Mouse (Mus musculus) C2C12 (cell line): ENCODE data around the gene Akr1b7. TPM values are rescaled to one million over a fixed set of nuclear protein-coding genes. Genes with fewer than 3 reads are reported as not detected.
A peak's percentile ranks its signal among the peaks of the same experiment; 100 is the strongest.

Experiments used
- H3K27me3 ChIP-seq: one replicate; pipeline ENCODE4 v1.6.1; 2011; ENCODE audit not compliant: control insufficient read depth, insufficient read depth, insufficient read length
- H3K36me3 ChIP-seq: one replicate; pipeline ENCODE4 v1.6.1; 2011; ENCODE audit not compliant: control insufficient read depth, insufficient read depth
- H3K4me3 ChIP-seq: one replicate; pipeline ENCODE4 v1.5.1; 2011; ENCODE audit warnings: mild to moderate bottlenecking, control low read depth; ENCODE audit not compliant: poor library complexity, insufficient read depth, severe bottlenecking
- H3K79me2 ChIP-seq: one replicate; pipeline ENCODE4 v1.6.1; 2011; ENCODE audit not compliant: control insufficient read depth, insufficient read depth
- H3K79me3 ChIP-seq: one replicate; pipeline ENCODE4 v1.6.1; 2011; ENCODE audit warnings: low read depth, control low read depth
- H3ac ChIP-seq: one replicate; pipeline ENCODE3; 2011; ENCODE audit warnings: low read depth; ENCODE audit not compliant: control insufficient read depth, insufficient read length
- CEBPB ChIP-seq: IDR thresholded peaks from one replicate; pipeline ENCODE4 v1.6.1; 2011; ENCODE audit warnings: low read depth, mild to moderate bottlenecking, control low read depth, moderate library complexity
- CTCF ChIP-seq: IDR thresholded peaks from one replicate; pipeline ENCODE4 v1.5.1; 2011; ENCODE audit not compliant: control insufficient read depth, insufficient read depth, insufficient read length
- FOSL1 ChIP-seq: IDR thresholded peaks from one replicate; pipeline ENCODE4 v1.8.0; 2011; ENCODE audit warnings: mild to moderate bottlenecking, low read length; ENCODE audit not compliant: poor library complexity, insufficient read depth, severe bottlenecking
- MAX ChIP-seq: IDR thresholded peaks from one replicate; pipeline ENCODE4 v1.6.1; 2011; ENCODE audit warnings: mild to moderate bottlenecking, control low read depth
- MYOD1 ChIP-seq: IDR thresholded peaks from one replicate; pipeline ENCODE4 v1.6.1; 2011; ENCODE audit warnings: low read depth; ENCODE audit not compliant: control insufficient read depth, insufficient read length
- MYOG ChIP-seq: IDR thresholded peaks from one replicate; pipeline ENCODE4 v1.6.1; 2011; ENCODE audit not compliant: control insufficient read depth, insufficient read length; ENCODE audit errors: extremely low read depth
- USF1 ChIP-seq: IDR thresholded peaks from one replicate; pipeline ENCODE4 v1.6.1; 2011; ENCODE audit warnings: low read depth, mild to moderate bottlenecking, control low read depth, moderate library complexity
- polyA plus RNA-seq: library from polyadenylated mRNA; unstranded; fragments of >200 nt; fragmentation: generic; extraction: Trizol; gene quantifications from one replicate; pipeline ENCODE4 v1.2.1, GENCODE M21; 2012; ENCODE audit warnings: missing spikeins

The Akr1b7 gene
- polyA plus RNA-seq, 1 experiment, result 0.02 TPM

DNA sequence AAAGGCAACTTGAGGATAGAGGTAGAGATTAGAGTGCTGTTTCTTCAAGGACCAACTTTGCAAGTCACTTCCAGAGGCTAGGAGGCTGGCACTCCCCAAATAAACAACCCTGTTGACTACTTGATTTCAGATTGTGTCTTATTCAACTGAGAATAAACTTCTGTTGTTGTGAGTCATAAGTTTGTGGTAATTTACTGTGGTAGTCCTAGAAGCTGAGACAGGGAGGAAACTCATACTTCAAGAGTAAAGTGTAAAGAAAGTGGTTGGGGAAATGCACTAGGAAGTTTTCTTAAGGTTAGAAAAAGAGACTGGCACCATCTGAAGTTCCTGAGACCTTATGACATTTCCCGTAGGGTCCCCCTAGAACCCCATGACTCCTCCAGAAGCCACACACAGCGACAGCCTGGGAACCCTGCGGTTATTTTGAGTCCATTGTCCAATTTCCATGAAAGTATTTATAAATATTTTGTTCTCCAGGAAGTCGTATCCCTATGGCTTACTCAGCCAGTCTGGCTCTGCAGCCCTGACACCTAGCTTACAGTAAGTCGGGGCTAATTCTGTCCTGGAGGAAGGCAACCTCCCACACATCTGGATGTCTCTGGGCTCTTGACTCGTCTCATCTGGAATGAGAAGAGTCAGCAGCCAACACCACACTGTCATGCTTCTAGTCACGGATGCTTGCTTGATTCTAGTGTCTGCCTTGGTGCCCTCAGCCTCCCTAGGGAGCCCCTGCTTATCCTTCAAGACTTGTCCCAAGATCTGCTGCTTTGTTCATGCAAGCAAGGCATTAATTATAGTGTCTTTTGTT is 41.0 kb downstream of the Akr1b7 start:
- Histone ChIP-seq H3ac (no peak overlapping the region), H3K79me3 (no peaks in the 10 kb centered on the region), H3K4me3 (no peak overlapping the region), H3K27me3 (no peaks in the 10 kb centered on the region), H3K36me3 (no peaks in the 10 kb centered on the region), H3K79me2 (no peaks in the 10 kb centered on the region)
- TF ChIP-seq MYOG (no peak), CTCF (no peak), FOSL1 (no peak), MAX (no peak), USF1 (no peak), CEBPB (no peak), MYOD1 (no peak)

DNA sequence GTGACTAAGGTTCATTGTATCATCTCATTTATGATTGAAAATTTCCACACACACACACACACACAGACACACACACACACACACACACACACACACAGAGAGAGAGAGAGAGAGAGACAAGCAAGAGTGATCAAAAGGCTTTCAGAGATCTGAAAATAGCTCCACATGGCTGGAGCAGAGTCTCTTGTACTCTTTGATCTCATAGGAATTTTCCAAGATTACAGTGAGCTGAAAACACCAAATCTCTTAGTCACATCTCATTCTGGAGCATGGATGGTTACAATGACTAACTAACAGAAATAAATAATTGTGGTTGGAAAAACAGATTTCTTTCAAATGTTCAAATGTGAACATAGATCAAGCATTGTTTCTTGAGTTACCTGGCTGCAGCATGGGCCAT is 47.3 kb downstream of the Akr1b7 start:
- Histone ChIP-seq H3K36me3 (no peaks in the 10 kb centered on the region), H3K79me3 (no peaks in the 10 kb centered on the region), H3K27me3 (no peaks in the 10 kb centered on the region), H3K4me3 (no peak overlapping the region), H3ac (no peak overlapping the region), H3K79me2 (no peaks in the 10 kb centered on the region)
- TF ChIP-seq MYOG (no peak), FOSL1 (no peak)

DNA sequence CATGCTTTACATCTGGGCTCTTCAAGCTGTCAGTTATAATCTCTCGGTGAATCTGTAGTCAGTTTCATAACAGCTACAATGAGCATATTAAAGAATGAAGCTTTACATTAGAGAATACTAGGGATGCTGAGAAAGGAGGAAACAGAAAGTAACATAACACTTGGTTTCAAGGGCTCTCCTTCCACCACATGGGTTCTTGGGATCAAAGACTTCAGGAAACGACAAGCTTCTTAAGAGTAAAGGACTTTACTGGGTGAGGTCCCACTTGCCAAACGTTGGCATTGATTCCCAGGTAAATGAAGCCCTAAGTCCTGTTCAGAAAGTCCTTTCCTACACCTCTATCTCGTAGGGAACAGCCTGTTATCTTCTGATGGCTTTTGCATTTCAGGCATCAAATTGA is 48.5 kb downstream of the Akr1b7 start:
- Histone ChIP-seq H3K27me3 (no peaks in the 10 kb centered on the region), H3K36me3 (no peaks in the 10 kb centered on the region), H3K4me3 (no peak overlapping the region), H3ac (no peak overlapping the region), H3K79me2 (no peaks in the 10 kb centered on the region), H3K79me3 (no peaks in the 10 kb centered on the region)
- TF ChIP-seq FOSL1, result no peak
- TF ChIP-seq MYOD1, result no peak
- no peak for TF ChIP-seq CTCF
- TF ChIP-seq MAX, result no peak
- TF ChIP-seq USF1, result no peak

DNA sequence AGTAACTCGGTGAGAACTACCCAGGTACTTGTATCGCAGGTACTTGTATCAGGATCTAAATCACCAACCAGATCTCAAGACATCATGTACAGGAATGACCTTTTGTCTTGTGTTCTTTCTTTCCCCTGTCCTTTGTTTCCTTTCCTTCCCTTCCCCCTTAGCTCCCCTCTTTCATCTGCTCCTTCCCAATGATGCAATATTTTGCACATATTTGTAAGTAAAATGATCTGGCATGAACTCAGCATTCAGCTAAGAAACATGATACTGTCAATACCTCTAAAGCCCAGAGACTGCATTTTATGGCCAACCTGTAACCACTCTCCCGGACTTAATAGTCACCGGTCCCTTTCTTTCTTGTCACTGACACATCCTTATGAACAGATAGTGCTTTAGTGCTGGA is 51.4 kb downstream of the Akr1b7 start:
- H3K4me3 ChIP-seq, result no peak overlapping the region
- no peak overlapping the region for H3ac ChIP-seq
- no peaks in the 10 kb centered on the region for H3K27me3 ChIP-seq
- no peaks in the 10 kb centered on the region for H3K79me2 ChIP-seq
- TF ChIP-seq FOSL1 (no peak), USF1 (no peak), CEBPB (peak; percentile 61), CTCF (no peak), MYOD1 (no peak)
- no peaks in the 10 kb centered on the region for H3K36me3 ChIP-seq
- H3K79me3 ChIP-seq, result no peaks in the 10 kb centered on the region

GRCm38 (mm10) chr6:34471434-34472110 is 59.4 kb downstream of the Akr1b7 start:
- Histone ChIP-seq H3ac (no peak overlapping the region), H3K27me3 (no peaks in the 10 kb centered on the region), H3K36me3 (no peaks in the 10 kb centered on the region), H3K79me2 (no peaks in the 10 kb centered on the region), H3K79me3 (no peaks in the 10 kb centered on the region), H3K4me3 (no peak overlapping the region)
- TF ChIP-seq MAX (no peak), CTCF (no peak), CEBPB (no peak), USF1 (no peak), MYOG (no peak), MYOD1 (no peak), FOSL1 (no peak)

Other genes with a start within 250 kb of the Akr1b7 start
- 23.5 TPM for gene Slc35b4, start 235.2 kb upstream of the Akr1b7 start, polyA plus RNA-seq
- 455 TPM for gene Akr1b3, start 94.9 kb upstream of the Akr1b7 start, polyA plus RNA-seq
- gene Akr1b8, start 58.2 kb upstream of the Akr1b7 start, polyA plus RNA-seq, result 95.1 TPM
- 15.3 TPM for gene Akr1b10, start 28.1 kb upstream of the Akr1b7 start, polyA plus RNA-seq
- gene Bpgm, start 63.9 kb downstream of the Akr1b7 start, polyA plus RNA-seq, result 16.1 TPM
- gene Cald1, start 186.2 kb downstream of the Akr1b7 start, polyA plus RNA-seq, result 180 TPM